Comparison of ENCODE assay signal across 11 mouse cellular contexts in the genomic region with DNA sequence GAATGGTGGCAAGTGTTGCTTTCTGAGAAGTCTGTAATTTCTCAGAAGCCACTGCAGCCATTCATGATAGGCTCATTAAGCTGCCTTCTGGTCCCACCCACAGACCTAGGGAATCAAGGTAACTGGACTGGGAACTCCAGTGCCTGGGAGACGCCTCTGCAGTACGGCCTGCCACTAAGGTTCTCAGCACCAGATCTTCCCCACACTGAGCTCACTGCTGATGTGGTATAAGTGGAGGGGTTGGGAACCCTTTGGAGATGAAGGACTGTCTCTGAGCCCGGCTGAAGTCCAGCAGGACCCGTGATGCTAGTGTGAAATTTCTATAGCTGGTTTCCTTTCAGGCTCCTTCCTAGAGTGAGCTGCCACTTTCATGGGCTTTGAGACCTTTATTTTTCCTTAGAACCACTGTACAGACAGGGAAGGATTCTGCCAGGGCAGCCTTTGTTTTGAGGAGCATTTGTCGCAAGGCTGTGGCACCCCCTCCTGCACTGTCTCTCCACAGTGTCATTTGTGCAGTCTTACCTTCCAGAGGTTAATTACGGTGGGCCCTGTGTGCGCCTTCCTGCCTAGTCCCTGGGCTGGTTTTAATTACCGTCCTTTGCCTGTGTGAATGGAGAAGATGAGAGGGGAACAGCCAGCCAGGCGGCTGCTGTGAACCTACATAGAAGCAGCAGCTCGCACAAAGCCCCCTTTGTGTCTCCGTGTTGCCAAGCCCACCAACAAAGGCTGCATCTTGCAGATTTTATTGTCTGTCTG.
DNase-seq lines count a peak whose midpoint lies in the region; ATAC-seq lines count a peak whose summit lies in the region.
"Had no signal": no experiment of that assay in that cellular context is flagged by ENCODE, and none has a peak within 500 bp of the region (broad histone marks: within the 10 kb centered on the region; RNA-seq: fewer than 3 reads in every experiment).

No protein-coding gene starts in this region.

- peak overlapping the region; percentile 65 for H3K27ac ChIP-seq in kidney, embryonic 16.5 days (ENCODE audit: low read length)
- H3K27ac ChIP-seq in forebrain, embryonic 10.5 days = peak overlapping the region; percentile 86
- H3K27ac ChIP-seq in limb, embryonic 10.5 days = peak overlapping the region; percentile 85
- H3K27ac ChIP-seq in neural tube, embryonic 13.5 days (replicated peaks) = peak overlapping the region; percentile 97

- peaks cover 27% of the 10 kb centered on the region for H3K4me1 ChIP-seq in kidney, embryonic 16.5 days (ENCODE audit: insufficient read depth, low read length)
- peaks cover 55% of the 10 kb centered on the region for H3K4me1 ChIP-seq in forebrain, embryonic 10.5 days
- H3K4me1 ChIP-seq in limb, embryonic 10.5 days = peaks cover 52% of the 10 kb centered on the region
- H3K4me1 ChIP-seq in neural tube, embryonic 13.5 days (replicated peaks) = peaks cover 52% of the 10 kb centered on the region

- H3K9me3 ChIP-seq in kidney, embryonic 16.5 days (ENCODE audit: low read length) = no peaks in the 10 kb centered on the region
- no peaks in the 10 kb centered on the region for H3K9me3 ChIP-seq in forebrain, embryonic 10.5 days
- no peaks in the 10 kb centered on the region for H3K9me3 ChIP-seq in limb, embryonic 10.5 days (replicated peaks)
- H3K9me3 ChIP-seq in neural tube, embryonic 13.5 days = no peaks in the 10 kb centered on the region

- 0 out of 2 replicates have a peak overlapping the region, but pooled peaks have one; percentile 5 for H3K9ac ChIP-seq in kidney, embryonic 16.5 days (replicated peaks; ENCODE audit: low read length)
- peak overlapping the region; percentile 65 for H3K9ac ChIP-seq in neural tube, embryonic 13.5 days

- ATAC-seq in kidney, embryonic 16.5 days (ENCODE audit: low FRiP score, low TSS enrichment) = peak; percentile 43; the same call in 1 of the 2 replicates
- peak; percentile 83 for ATAC-seq in neural tube, embryonic 13.5 days (ENCODE audit: low read depth)

- no peak overlapping the region for H3K4me3 ChIP-seq in kidney, embryonic 16.5 days (ENCODE audit: low read length)
- H3K4me3 ChIP-seq in forebrain, embryonic 10.5 days = peak overlapping the region; percentile 13
- peak overlapping the region; percentile 29 for H3K4me3 ChIP-seq in limb, embryonic 10.5 days
- H3K4me3 ChIP-seq in neural tube, embryonic 13.5 days = 0 out of 2 replicates have a peak overlapping the region, but pooled peaks have one; percentile 4

- H3K27me3 ChIP-seq in kidney, embryonic 16.5 days (ENCODE audit: insufficient read depth, low read length) = no peaks in the 10 kb centered on the region
- H3K27me3 ChIP-seq in forebrain, embryonic 10.5 days (ENCODE audit: poor library complexity, severe bottlenecking) = peaks cover 12% of the 10 kb centered on the region; the same call in 1 of the 2 replicates
- H3K27me3 ChIP-seq in limb, embryonic 10.5 days (ENCODE audit: low read depth, poor library complexity, severe bottlenecking) = no peaks in the 10 kb centered on the region
- no peaks in the 10 kb centered on the region; the same call in 1 of the 2 replicates for H3K27me3 ChIP-seq in neural tube, embryonic 13.5 days

- 21% methylated on average over 11 of the region's 11 CpGs for WGBS in kidney, embryonic 16.5 days
- WGBS in forebrain, embryonic 10.5 days = 8% methylated on average over 11 of the region's 11 CpGs
- 14% methylated on average over 11 of the region's 11 CpGs for WGBS in limb, embryonic 10.5 days
- WGBS in neural tube, embryonic 13.5 days = 4% methylated on average over 11 of the region's 11 CpGs

- H3K36me3 ChIP-seq in kidney, embryonic 16.5 days (ENCODE audit: insufficient read depth, low read length) = no peaks in the 10 kb centered on the region
- peaks cover 11% of the 10 kb centered on the region for H3K36me3 ChIP-seq in forebrain, embryonic 10.5 days (replicated peaks)
- peaks cover 7% of the 10 kb centered on the region for H3K36me3 ChIP-seq in limb, embryonic 10.5 days
- peaks cover 5% of the 10 kb centered on the region; the same call in 1 of the 2 replicates for H3K36me3 ChIP-seq in neural tube, embryonic 13.5 days

- no peak overlapping the region for H3K4me2 ChIP-seq in kidney, embryonic 16.5 days (replicated peaks; ENCODE audit: low read depth, low read length)
- H3K4me2 ChIP-seq in neural tube, embryonic 13.5 days = peak overlapping the region; percentile 39

- no peak for DNase-seq in kidney, adult 11 months
- peak; percentile 81 for DNase-seq in forebrain, embryonic 10.5 days (ENCODE audit: extremely low spot score, low spot score)
- DNase-seq in limb, embryonic 10.5 days (ENCODE audit: low spot score) = peak; percentile 77
- DNase-seq in adrenal gland, postnatal 25 days = no peak
- DNase-seq in layer of hippocampus, adult 8-10 months (ENCODE audit: low spot score in 2 of 2) = no peak
- DNase-seq in B cell, adult 2 months = no peak
- DNase-seq: cerebellum, postnatal 14 days; lung, postnatal 36 days; thymus, adult 2 months had no signal

Comparison
In these comparisons a context has a peak if more than half of its experiments do, and no peak if none do; other contexts are left out.
1. DNase-seq: peak in forebrain, embryonic 10.5 days (single experiment) and limb, embryonic 10.5 days (single experiment); none in kidney, adult 11 months (single experiment), adrenal gland, postnatal 25 days (single experiment), layer of hippocampus, adult 8-10 months (0 of 2) and B cell, adult 2 months (0 of 2).
2. Peak in every context shown above with its lines, with median percentiles within 50 percentile points of each other: H3K27ac ChIP-seq.